Mouse (Mus musculus) hindbrain, embryonic 11.5 days (tissue): ENCODE data around the gene Samd4b. TPM values are rescaled to one million over a fixed set of nuclear protein-coding genes. Genes with fewer than 3 reads are reported as not detected.

ENCODE experiments used
- ATAC-seq: fragments of 200-750 bp; cut with Nextera tagmentation; 2 replicates; pipeline ENCODE4 v1.8.0; 2017; ENCODE audit warnings: mild to moderate bottlenecking, moderate TSS enrichment, moderate library complexity; ENCODE audit not compliant: low FRiP score
- DNase-seq: peaks from one replicate; pipeline ENCODE4 v3.0.0-alpha.2; 2015; ENCODE audit warnings: low spot score
- H3K27ac ChIP-seq: fragments of 300-500 bp; sonication (generic); 2 replicates; pipeline ENCODE4 v1.5.1; 2014; ENCODE audit warnings: mild to moderate bottlenecking, low read depth, low read length
- H3K27me3 ChIP-seq: fragments of 300-500 bp; sonication (generic); 2 replicates; pipeline ENCODE4 v1.6.1; 2014; ENCODE audit warnings: mild to moderate bottlenecking, low read length, moderate library complexity, mixed read lengths; ENCODE audit not compliant: control insufficient read depth, insufficient read depth
- H3K36me3 ChIP-seq: fragments of 300-500 bp; sonication (generic); 2 replicates; pipeline ENCODE4 v1.6.1; 2014; ENCODE audit warnings: mild to moderate bottlenecking, low read length, moderate library complexity, mixed read lengths; ENCODE audit not compliant: control insufficient read depth, insufficient read depth
- H3K4me1 ChIP-seq: fragments of 300-500 bp; sonication (generic); replicated peaks from 2 replicates; pipeline ENCODE4 v1.6.1; 2014; ENCODE audit warnings: low read length, mixed read lengths; ENCODE audit not compliant: control insufficient read depth, insufficient read depth
- H3K4me2 ChIP-seq: fragments of 300-500 bp; sonication (generic); replicated peaks from 2 replicates; pipeline ENCODE4 v1.6.1; 2014; ENCODE audit warnings: mild to moderate bottlenecking, low read depth, low read length
- H3K4me3 ChIP-seq: fragments of 300-500 bp; sonication (generic); 2 replicates; pipeline ENCODE4 v1.5.1; 2014; ENCODE audit warnings: low read depth, low read length
- H3K9ac ChIP-seq: fragments of 300-500 bp; sonication (generic); 2 replicates; pipeline ENCODE4 v1.6.1; 2014; ENCODE audit warnings: low read depth, low read length
- H3K9me3 ChIP-seq: fragments of 300-500 bp; sonication (generic); 2 replicates; pipeline ENCODE4 v1.6.1; 2016; ENCODE audit warnings: low read length; ENCODE audit not compliant: control insufficient read depth
- WGBS: fragments of 180-500 bp; shearing (Covaris S2); extraction: QIAGEN DNeasy Blood & Tissue Kit; methylation state at CpG from one replicate; pipeline ENCODE4 v1.1.7; 2014; 5-methylcytosine and 5-hydroxymethylcytosine counted together
- polyA plus RNA-seq: library from polyadenylated mRNA; unstranded; fragments of >200 nt; fragmentation: Nextera tagmentation; extraction: Ambion mirVana; gene quantifications from 2 replicates; pipeline ENCODE4 v1.2.1, GENCODE M21; 2014

The Samd4b gene
- polyA plus RNA-seq, 1 experiment from 2014 or later: 27.4 TPM

DNA sequence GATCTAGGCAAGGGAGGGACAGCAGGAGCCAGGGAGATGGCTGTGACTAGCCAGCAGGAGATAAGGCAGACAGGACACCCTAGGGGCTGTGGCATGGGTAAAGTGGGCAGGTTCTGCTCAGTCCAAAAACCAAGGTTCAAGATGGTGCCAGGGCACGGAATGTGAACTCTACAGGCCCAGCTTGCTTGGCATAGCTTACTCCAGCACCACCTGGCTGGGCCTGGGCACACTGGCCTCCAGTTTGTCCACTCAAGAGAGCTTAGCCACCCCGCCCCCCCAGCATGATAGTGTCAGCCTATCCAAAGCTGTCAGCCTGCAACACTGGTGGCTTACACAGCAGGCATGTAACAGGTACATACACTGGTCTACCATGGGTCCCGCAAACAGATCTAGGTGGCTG, 24.7 kb downstream of the Samd4b start:
- no peaks in the 10 kb centered on the region for H3K9me3 ChIP-seq
- no peak overlapping the region for H3K4me3 ChIP-seq
- H3K27ac ChIP-seq: no peak overlapping the region
- 98% methylated on average over 3 of the region's 3 CpGs for WGBS
- no peak overlapping the region for H3K4me2 ChIP-seq
- H3K27me3 ChIP-seq: no peaks in the 10 kb centered on the region
- no peak overlapping the region for H3K9ac ChIP-seq
- H3K36me3 ChIP-seq: no peaks in the 10 kb centered on the region
- H3K4me1 ChIP-seq: no peaks in the 10 kb centered on the region
- DNase-seq: no peak
- ATAC-seq: no peak

DNA sequence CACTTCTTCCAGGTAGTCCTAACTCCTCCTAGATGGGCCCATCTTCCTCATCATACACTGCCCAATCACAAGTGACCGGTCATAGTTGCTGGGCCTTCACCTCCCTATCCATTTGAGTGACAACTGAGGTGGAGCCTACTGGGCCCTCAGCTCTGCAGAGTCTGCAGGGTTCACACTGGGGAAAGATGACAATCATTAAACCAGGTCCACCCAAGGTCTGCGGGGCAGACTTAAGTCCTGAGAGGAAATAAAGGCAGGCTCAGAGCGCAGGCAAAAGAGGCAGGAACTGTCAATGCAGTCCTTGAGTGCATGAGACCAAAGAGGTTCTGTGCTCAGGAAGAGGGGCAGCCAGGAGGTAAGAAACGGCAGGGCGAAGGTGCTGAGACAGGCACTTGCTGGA, 25.3 kb downstream of the Samd4b start:
- Histone ChIP-seq H3K4me3 (no peak overlapping the region), H3K36me3 (0 out of 2 replicates have a peak, but pooled peaks cover 5% of the 10 kb centered on the region), H3K27ac (no peak overlapping the region), H3K27me3 (no peaks in the 10 kb centered on the region), H3K9ac (no peak overlapping the region), H3K9me3 (no peaks in the 10 kb centered on the region), H3K4me2 (no peak overlapping the region), H3K4me1 (no peaks in the 10 kb centered on the region)
- WGBS: 86% methylated on average over 5 of the region's 5 CpGs
- ATAC-seq: no peak
- no peak for DNase-seq

DNA sequence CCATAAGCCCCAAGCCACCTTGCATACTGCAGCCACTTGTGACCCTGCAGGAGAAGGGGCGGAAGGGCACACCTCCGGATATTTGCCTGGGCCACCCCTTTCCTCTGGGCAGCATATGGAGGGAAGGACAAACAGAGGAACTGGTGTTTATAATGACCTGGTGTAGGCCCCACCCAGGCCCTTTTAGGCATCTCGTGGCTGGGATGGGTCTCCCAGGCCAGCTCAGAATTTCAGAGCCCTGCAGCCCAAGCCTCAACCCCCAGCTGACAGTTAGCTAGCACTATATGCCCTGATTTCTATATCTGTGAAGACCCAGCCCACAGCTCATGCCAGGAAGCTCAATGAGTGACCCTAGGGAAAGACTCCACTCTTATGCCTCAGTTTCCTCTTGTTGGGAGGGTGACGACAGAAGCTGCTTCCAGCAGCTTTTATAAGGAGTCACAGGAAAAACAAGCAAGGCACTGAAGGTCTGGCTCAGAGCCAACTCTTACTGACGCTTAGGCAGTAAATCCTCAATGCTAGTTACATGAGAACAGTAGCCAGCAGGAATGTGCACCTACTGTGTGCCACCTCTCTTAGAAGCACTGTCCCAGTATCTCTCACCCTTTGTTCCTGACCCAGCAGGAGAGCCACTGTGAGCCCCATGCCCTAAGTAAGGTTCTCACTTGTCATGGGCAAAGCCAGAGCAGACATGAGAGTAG, 26.8 kb downstream of the Samd4b start:
- Histone ChIP-seq H3K9me3 (no peaks in the 10 kb centered on the region), H3K4me2 (no peak overlapping the region), H3K9ac (0 out of 2 replicates have a peak overlapping the region, but pooled peaks have one; percentile 23), H3K36me3 (0 out of 2 replicates have a peak, but pooled peaks cover 7% of the 10 kb centered on the region), H3K4me3 (no peak overlapping the region), H3K27ac (no peak overlapping the region), H3K4me1 (no peaks in the 10 kb centered on the region), H3K27me3 (no peaks in the 10 kb centered on the region)
- no peak for DNase-seq
- 60% methylated on average over 5 of the region's 5 CpGs for WGBS
- no peak for ATAC-seq

DNA sequence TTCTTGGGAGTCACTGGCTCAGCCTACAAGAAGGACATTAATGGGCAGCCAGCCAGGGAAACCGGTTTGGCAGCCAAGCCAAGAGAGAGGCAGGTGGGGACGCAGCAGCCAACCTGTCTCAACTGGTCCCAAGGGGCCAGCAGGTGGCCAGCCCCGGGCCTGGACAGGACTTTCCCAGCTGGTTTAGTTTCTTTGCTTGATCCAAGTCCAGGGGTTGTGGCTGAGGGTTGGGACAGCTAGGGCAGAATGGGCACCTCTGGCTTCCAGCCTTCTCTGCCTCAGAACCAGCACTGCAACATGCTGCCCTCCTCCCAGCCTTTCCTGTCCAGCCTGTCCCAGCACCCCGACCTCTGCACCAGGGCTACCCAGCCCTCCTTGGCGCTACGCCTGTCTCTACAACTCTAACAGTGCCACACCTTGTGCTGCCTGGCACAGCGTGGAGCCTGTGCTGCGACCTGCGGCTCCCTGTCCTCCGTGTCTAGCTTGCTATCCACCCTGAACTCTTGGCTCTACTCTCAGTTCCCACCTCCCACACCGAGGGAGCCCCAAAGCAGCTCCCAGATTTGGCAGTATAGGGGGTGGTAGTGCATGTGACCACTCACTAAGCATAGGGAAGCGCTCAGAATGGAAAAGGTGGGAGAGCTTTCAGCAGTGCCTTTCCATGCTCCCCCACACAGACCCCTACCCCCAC, 27.5 kb downstream of the Samd4b start:
- H3K9ac ChIP-seq: no peak overlapping the region
- no peak overlapping the region for H3K4me3 ChIP-seq
- WGBS: 73% methylated on average over 12 of the region's 12 CpGs
- H3K27me3 ChIP-seq: no peaks in the 10 kb centered on the region
- DNase-seq (no peak), ATAC-seq (no peak)
- no peaks in the 10 kb centered on the region for H3K9me3 ChIP-seq
- no peaks in the 10 kb centered on the region for H3K4me1 ChIP-seq
- H3K36me3 ChIP-seq: 0 out of 2 replicates have a peak, but pooled peaks cover 7% of the 10 kb centered on the region
- H3K4me2 ChIP-seq: no peak overlapping the region
- H3K27ac ChIP-seq: no peak overlapping the region

DNA sequence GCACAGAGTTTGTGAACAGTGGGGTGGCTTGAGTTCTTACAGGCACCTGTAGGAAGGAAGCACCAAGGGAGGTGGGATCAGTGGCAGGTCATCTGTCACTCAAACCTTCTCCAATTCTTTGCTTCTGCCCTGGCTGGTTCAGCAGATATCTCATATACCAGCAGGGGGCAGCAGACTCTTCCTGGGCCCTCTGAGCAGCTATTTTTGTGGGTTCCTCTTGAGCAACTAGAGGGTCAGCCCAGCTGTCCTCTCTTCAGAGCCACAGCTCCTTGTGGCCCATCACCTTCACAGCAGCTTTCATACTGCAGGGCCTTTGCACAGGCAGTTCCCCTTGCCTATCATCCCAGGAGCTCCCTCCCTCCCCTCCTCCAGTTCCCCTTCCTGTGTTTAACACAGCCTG, 29.7 kb downstream of the Samd4b start:
- no peaks in the 10 kb centered on the region for H3K4me1 ChIP-seq
- H3K4me3 ChIP-seq: no peak overlapping the region
- H3K9ac ChIP-seq: no peak overlapping the region
- 0 out of 2 replicates have a peak, but pooled peaks cover 7% of the 10 kb centered on the region for H3K36me3 ChIP-seq
- no peak overlapping the region for H3K27ac ChIP-seq
- ATAC-seq (peak; percentile 27; the same call in 1 of the 2 replicates), DNase-seq (peak; percentile 80)
- H3K27me3 ChIP-seq: no peaks in the 10 kb centered on the region
- H3K4me2 ChIP-seq: no peak overlapping the region
- no peaks in the 10 kb centered on the region for H3K9me3 ChIP-seq

DNA sequence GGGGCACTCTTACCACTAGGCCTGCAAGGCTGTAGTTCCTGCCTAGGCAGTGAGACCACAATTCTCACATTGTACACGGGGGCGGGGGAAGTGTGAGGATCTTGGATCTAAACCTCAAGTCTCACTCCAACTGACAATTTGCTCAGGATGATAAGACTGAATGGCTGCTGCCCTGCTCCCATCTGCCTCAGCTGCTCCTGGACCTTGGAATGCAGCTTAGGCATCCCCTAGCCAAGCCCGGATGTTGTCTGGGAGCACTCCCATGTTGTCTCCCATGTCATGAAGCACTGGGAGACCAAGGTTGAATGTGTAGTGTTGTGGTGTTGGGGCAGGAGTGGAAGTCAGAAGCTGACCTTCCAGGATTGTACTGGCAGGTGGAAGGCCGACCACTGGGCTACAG, 30.4 kb downstream of the Samd4b start:
- no peaks in the 10 kb centered on the region for H3K9me3 ChIP-seq
- no peak overlapping the region for H3K4me2 ChIP-seq
- H3K27ac ChIP-seq: no peak overlapping the region
- ATAC-seq: no peak
- H3K4me3 ChIP-seq: no peak overlapping the region
- no peaks in the 10 kb centered on the region for H3K4me1 ChIP-seq
- 86% methylated on average over 4 of the region's 4 CpGs for WGBS
- no peak for DNase-seq
- no peak overlapping the region for H3K9ac ChIP-seq
- 0 out of 2 replicates have a peak, but pooled peaks cover 7% of the 10 kb centered on the region for H3K36me3 ChIP-seq
- H3K27me3 ChIP-seq: no peaks in the 10 kb centered on the region

DNA sequence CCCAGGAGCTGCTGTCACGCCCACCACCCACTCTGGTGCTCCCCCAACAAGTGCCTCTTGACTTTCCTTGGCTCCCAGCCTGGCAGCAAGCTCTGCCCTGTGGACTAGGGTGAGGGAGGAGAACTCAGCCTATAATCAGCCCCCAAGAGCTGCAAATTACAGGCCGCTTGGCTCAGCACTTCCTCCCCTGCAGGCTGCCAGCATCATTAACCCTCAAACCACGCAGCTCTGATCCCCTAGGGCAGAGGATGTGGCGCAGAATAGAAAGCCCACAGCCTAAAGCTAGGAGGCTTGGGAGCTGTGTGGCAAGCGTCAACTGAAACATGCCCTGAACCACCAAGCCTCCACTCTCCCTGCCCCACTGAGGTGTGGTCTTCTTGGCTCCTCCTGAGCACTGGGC, 32.5 kb downstream of the Samd4b start:
- H3K27me3 ChIP-seq: no peaks in the 10 kb centered on the region
- no peak overlapping the region for H3K4me3 ChIP-seq
- ATAC-seq: no peak
- no peaks in the 10 kb centered on the region for H3K9me3 ChIP-seq
- H3K27ac ChIP-seq: no peak overlapping the region
- no peak for DNase-seq
- H3K36me3 ChIP-seq: 0 out of 2 replicates have a peak, but pooled peaks cover 7% of the 10 kb centered on the region
- no peak overlapping the region for H3K4me2 ChIP-seq
- no peaks in the 10 kb centered on the region for H3K4me1 ChIP-seq
- H3K9ac ChIP-seq: no peak overlapping the region
- 88% methylated on average over 5 of the region's 5 CpGs for WGBS

DNA sequence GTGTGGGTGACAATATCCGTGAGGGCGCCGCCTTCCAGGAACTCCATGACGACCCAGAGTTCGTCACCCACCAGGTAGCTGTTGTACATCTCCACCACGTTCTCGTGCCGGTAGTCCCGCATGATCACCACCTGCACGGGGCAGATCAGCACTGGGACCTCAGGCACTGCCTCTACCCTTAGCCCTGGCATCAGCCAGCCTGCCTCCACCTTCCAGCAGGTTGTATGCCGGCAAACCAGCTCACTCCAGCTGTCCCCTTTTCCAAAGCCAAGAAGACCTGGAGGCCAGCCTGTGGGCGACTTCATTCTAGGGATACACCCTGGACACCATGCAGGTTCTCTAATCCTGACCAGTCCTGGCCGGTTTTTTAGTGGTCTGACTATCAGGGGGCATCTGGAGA, 35.0 kb downstream of the Samd4b start:
- Histone ChIP-seq H3K4me2 (no peak overlapping the region), H3K9me3 (no peaks in the 10 kb centered on the region), H3K9ac (no peak overlapping the region), H3K4me1 (no peaks in the 10 kb centered on the region), H3K4me3 (no peak overlapping the region), H3K27ac (no peak overlapping the region), H3K27me3 (no peaks in the 10 kb centered on the region), H3K36me3 (peaks cover 7% of the 10 kb centered on the region; the same call in 1 of the 2 replicates)
- ATAC-seq: no peak
- WGBS: 93% methylated on average over 13 of the region's 13 CpGs
- DNase-seq: no peak

DNA sequence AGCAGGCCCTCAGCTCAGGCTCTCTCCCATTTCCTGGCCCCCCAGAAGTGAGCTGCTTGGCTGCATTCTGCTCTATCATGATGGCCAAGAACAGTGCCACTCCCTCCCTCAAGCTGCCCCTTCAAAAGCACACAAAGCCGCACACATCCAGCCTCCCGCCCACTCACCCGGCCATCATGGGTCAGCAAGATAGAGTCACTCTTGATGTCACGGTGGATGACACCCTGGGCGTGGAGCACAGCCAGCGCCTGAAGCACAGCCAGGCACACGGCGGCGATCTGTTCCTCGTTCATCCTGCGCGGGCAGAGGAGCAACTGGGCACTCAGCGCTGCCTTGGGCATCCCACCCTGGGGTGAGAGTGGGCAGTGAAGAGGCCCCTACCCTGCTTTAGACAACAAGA, 35.6 kb downstream of the Samd4b start:
- Histone ChIP-seq H3K9me3 (no peaks in the 10 kb centered on the region), H3K4me1 (no peaks in the 10 kb centered on the region), H3K9ac (no peak overlapping the region), H3K27me3 (no peaks in the 10 kb centered on the region), H3K4me2 (no peak overlapping the region), H3K4me3 (no peak overlapping the region), H3K27ac (no peak overlapping the region), H3K36me3 (peaks cover 3% of the 10 kb centered on the region; the same call in 1 of the 2 replicates)
- no peak for ATAC-seq
- 89% methylated on average over 13 of the region's 13 CpGs for WGBS
- no peak for DNase-seq
